Mouse (Mus musculus) embryonic facial prominence, embryonic 13.5 days (tissue): ENCODE measurements around the gene Tmem254b. TPM values are rescaled to one million over a fixed set of nuclear protein-coding genes. Genes with fewer than 3 reads are reported as not detected.
"Not testable (repeated sequence)": the region's sequence is repeated elsewhere in the genome, so short reads cannot be mapped to it uniquely, and the experiment has no call there.

Experiments used
- ATAC-seq: fragments of 200-750 bp; cut with Nextera tagmentation; 2 replicates; pipeline ENCODE4 v1.8.0; 2017; ENCODE audit warnings: low read depth; ENCODE audit not compliant: insufficient number of reproducible peaks, insufficient read depth, low FRiP score, low TSS enrichment
- H3K27ac ChIP-seq: fragments of 300-500 bp; sonication (generic); 2 replicates; pipeline ENCODE4 v1.5.1; 2015; ENCODE audit warnings: moderate library complexity, mild to moderate bottlenecking, inconsistent platforms
- H3K27me3 ChIP-seq: fragments of 300-500 bp; sonication (generic); 2 replicates; pipeline ENCODE4 v1.6.1; 2015; ENCODE audit warnings: mild to moderate bottlenecking, inconsistent platforms
- H3K36me3 ChIP-seq: fragments of 300-500 bp; sonication (generic); 2 replicates; pipeline ENCODE4 v1.6.1; 2015; ENCODE audit warnings: mild to moderate bottlenecking, inconsistent platforms
- H3K4me1 ChIP-seq: fragments of 300-500 bp; sonication (generic); 2 replicates; pipeline ENCODE4 v1.6.1; 2015; ENCODE audit warnings: inconsistent platforms
- H3K4me2 ChIP-seq: fragments of 300-500 bp; sonication (generic); 2 replicates; pipeline ENCODE4 v1.6.1; 2015; ENCODE audit warnings: moderate library complexity, mild to moderate bottlenecking, inconsistent platforms
- H3K4me3 ChIP-seq: fragments of 300-500 bp; sonication (generic); 2 replicates; pipeline ENCODE4 v1.5.1; 2015; ENCODE audit warnings: mild to moderate bottlenecking, inconsistent platforms
- H3K9ac ChIP-seq: fragments of 300-500 bp; sonication (generic); 2 replicates; pipeline ENCODE4 v1.6.1; 2015; ENCODE audit warnings: mild to moderate bottlenecking, inconsistent platforms
- H3K9me3 ChIP-seq: fragments of 300-500 bp; sonication (generic); 2 replicates; pipeline ENCODE4 v1.6.1; 2016; ENCODE audit warnings: inconsistent platforms
- WGBS: fragments of 180-500 bp; shearing (Covaris S2); methylation state at CpG from one replicate; pipeline ENCODE4 v1.1.7; 2015; ENCODE audit warnings: mixed read lengths; 5-methylcytosine and 5-hydroxymethylcytosine counted together
- polyA plus RNA-seq: library from polyadenylated mRNA; unstranded; fragments of >200 nt; fragmentation: Nextera tagmentation; extraction: Ambion mirVana; gene quantifications from 2 replicates; pipeline ENCODE4 v1.2.1, GENCODE M21; 2015

Gene Tmem254b
- polyA plus RNA-seq, 1 experiment from 2014 or later, result 24.1 TPM

- H3K9ac ChIP-seq, H3K36me3 ChIP-seq, H3K9me3 ChIP-seq, H3K4me3 ChIP-seq, ATAC-seq, H3K27ac ChIP-seq, H3K4me1 ChIP-seq, H3K4me2 ChIP-seq, H3K27me3 ChIP-seq: not testable (repeated sequence)
- WGBS, result no CpG with 5 or more reads among the region's 5 CpGs
Measured at GRCm38 (mm10) chr14:26162423-26162822, 44.4 kb downstream of the Tmem254b start.

GRCm38 (mm10) chr14:26161156-26161555 is 45.7 kb downstream of the Tmem254b start:
- not testable (repeated sequence) for ATAC-seq, H3K36me3 ChIP-seq, H3K4me3 ChIP-seq

GRCm38 (mm10) chr14:26156032-26156431 is 50.8 kb downstream of the Tmem254b start:
- not testable (repeated sequence) for H3K4me1 ChIP-seq, H3K27ac ChIP-seq, H3K9ac ChIP-seq, H3K4me2 ChIP-seq, ATAC-seq, H3K4me3 ChIP-seq, H3K27me3 ChIP-seq, H3K36me3 ChIP-seq, H3K9me3 ChIP-seq
- no CpG with 5 or more reads among the region's 7 CpGs for WGBS

More at GRCm38 (mm10) chr14:26161156-26161555, 45.7 kb downstream of the Tmem254b start:
- H3K4me2 ChIP-seq, H3K9me3 ChIP-seq, H3K27me3 ChIP-seq, H3K27ac ChIP-seq, H3K9ac ChIP-seq, H3K4me1 ChIP-seq: not testable (repeated sequence)
- no CpG with 5 or more reads among the region's 9 CpGs for WGBS

Other genes starting within 250 kb of the Tmem254b start
- gene Duxbl1, start 228.5 kb downstream of the Tmem254b start, polyA plus RNA-seq, result 2.4 and 2.7 TPM in 2 replicates
- 5.9 and 7.7 TPM in 2 replicates for gene Gm9780, start 164.3 kb downstream of the Tmem254b start, polyA plus RNA-seq
- 34.0 and 35.7 TPM in 2 replicates for gene Tmem254c, start 139.7 kb downstream of the Tmem254b start, polyA plus RNA-seq
- not detected in 2 replicates for gene Cphx2, start 125.5 kb downstream of the Tmem254b start, polyA plus RNA-seq
- not detected in 2 replicates for gene Cphx3, start 124.7 kb downstream of the Tmem254b start, polyA plus RNA-seq
- 0.81 TPM in 1 of 2 replicates, not detected in the other for gene Duxbl2, start 88.7 kb downstream of the Tmem254b start, polyA plus RNA-seq
- gene Plac9b, start 24.6 kb downstream of the Tmem254b start, polyA plus RNA-seq, result 4.0 and 5.3 TPM in 2 replicates
- gene Duxbl3, start 50.9 kb upstream of the Tmem254b start, polyA plus RNA-seq, result 2.9 and 3.8 TPM in 2 replicates